In genomic region chr15:83170956-83171659, GRCm38 (mm10) we compare ENCODE assay signal across 8 mouse cellular contexts. TPM values are rescaled to one million over a fixed set of nuclear protein-coding genes. Genes with fewer than 3 reads are reported as not detected.
DNase-seq lines count a peak whose midpoint lies in the region; ATAC-seq lines count a peak whose summit lies in the region.

No protein-coding gene starts in this region.

- 37% methylated on average over 8 of the region's 8 CpGs for WGBS in heart, embryonic 13.5 days
- 36% methylated on average over 8 of the region's 8 CpGs for WGBS in heart, embryonic 14.5 days
- 45% methylated on average over 8 of the region's 8 CpGs for WGBS in liver, embryonic 12.5 days (ENCODE audit: insufficient replicate concordance)
- WGBS in stomach, embryonic 15.5 days: 45% methylated on average over 8 of the region's 8 CpGs

- H3K36me3 ChIP-seq in heart, embryonic 13.5 days: no peaks in the 10 kb centered on the region
- no peaks in the 10 kb centered on the region for H3K36me3 ChIP-seq in heart, embryonic 14.5 days (ENCODE audit: control insufficient read depth, insufficient read depth, low read length)
- H3K36me3 ChIP-seq in liver, embryonic 12.5 days: peaks cover 30% of the 10 kb centered on the region
- H3K36me3 ChIP-seq in stomach, embryonic 15.5 days: no peaks in the 10 kb centered on the region

- no peaks in the 10 kb centered on the region for H3K27me3 ChIP-seq in heart, embryonic 13.5 days (replicated peaks)
- no peaks in the 10 kb centered on the region for H3K27me3 ChIP-seq in heart, embryonic 14.5 days (ENCODE audit: control insufficient read depth, insufficient read depth, low read length)
- H3K27me3 ChIP-seq in liver, embryonic 12.5 days (replicated peaks): no peaks in the 10 kb centered on the region
- H3K27me3 ChIP-seq in stomach, embryonic 15.5 days (replicated peaks): no peaks in the 10 kb centered on the region

- H3K4me2 ChIP-seq in heart, embryonic 13.5 days: peak overlapping the region; percentile 91
- H3K4me2 ChIP-seq in heart, embryonic 14.5 days (ENCODE audit: low read length): peak overlapping the region; percentile 73
- H3K4me2 ChIP-seq in liver, embryonic 12.5 days: peak overlapping the region; percentile 95
- peak overlapping the region; percentile 82 for H3K4me2 ChIP-seq in stomach, embryonic 15.5 days

- peak overlapping the region; percentile 90 for H3K9ac ChIP-seq in heart, embryonic 13.5 days
- peak overlapping the region; percentile 80 for H3K9ac ChIP-seq in heart, embryonic 14.5 days (ENCODE audit: low read length)
- H3K9ac ChIP-seq in liver, embryonic 12.5 days: peak overlapping the region; percentile 97
- H3K9ac ChIP-seq in stomach, embryonic 15.5 days: peak overlapping the region; percentile 74

- no peaks in the 10 kb centered on the region for H3K9me3 ChIP-seq in heart, embryonic 13.5 days
- no peaks in the 10 kb centered on the region for H3K9me3 ChIP-seq in heart, embryonic 14.5 days (ENCODE audit: control insufficient read depth, low read length)
- H3K9me3 ChIP-seq in liver, embryonic 12.5 days (replicated peaks): no peaks in the 10 kb centered on the region
- no peaks in the 10 kb centered on the region for H3K9me3 ChIP-seq in stomach, embryonic 15.5 days

- DNase-seq in heart, adult 8-10 months (ENCODE audit: low spot score): no peak
- DNase-seq in adrenal gland, adult 2 months: peak; percentile 81
- DNase-seq in ovary, postnatal 10 days (ENCODE audit: low spot score): no peak
- DNase-seq in thymus, postnatal 4 days: no peak

- ATAC-seq in heart, embryonic 13.5 days (ENCODE audit: extremely low read depth, insufficient number of reproducible peaks, low FRiP score, low TSS enrichment): no peak
- no peak for ATAC-seq in heart, embryonic 14.5 days (ENCODE audit: insufficient number of reproducible peaks, insufficient read depth, low FRiP score, low read depth)
- ATAC-seq in liver, embryonic 12.5 days: no peak
- no peak for ATAC-seq in stomach, embryonic 15.5 days (ENCODE audit: insufficient read depth, low FRiP score, low read depth)

- peaks cover 50% of the 10 kb centered on the region for H3K4me1 ChIP-seq in heart, embryonic 13.5 days
- peaks cover 26 to 38% of the 10 kb centered on the region in 2 experiments for H3K4me1 ChIP-seq in heart, embryonic 14.5 days (ENCODE audit: control insufficient read depth in 2 of 2, insufficient read depth in 2 of 2, low read length in 2 of 2)
- peaks cover 82% of the 10 kb centered on the region for H3K4me1 ChIP-seq in liver, embryonic 12.5 days
- peaks cover 35% of the 10 kb centered on the region for H3K4me1 ChIP-seq in stomach, embryonic 15.5 days

- H3K27ac ChIP-seq in heart, embryonic 13.5 days (replicated peaks): peak overlapping the region; percentile 88
- H3K27ac ChIP-seq in heart, embryonic 14.5 days (replicated peaks in 1 of 2; ENCODE audit: control insufficient read depth in 1 of 2, insufficient read depth in 1 of 2, low read depth in 2 of 2, low read length in 2 of 2): peak overlapping the region; percentile 18 to 77; a peak in 3 of 4 replicates
- H3K27ac ChIP-seq in liver, embryonic 12.5 days: peak overlapping the region; percentile 95
- peak overlapping the region; percentile 90 for H3K27ac ChIP-seq in stomach, embryonic 15.5 days

- peak overlapping the region; percentile 86 for H3K4me3 ChIP-seq in heart, embryonic 13.5 days
- H3K4me3 ChIP-seq in heart, embryonic 14.5 days (ENCODE audit: control insufficient read depth in 1 of 2, insufficient read depth in 1 of 2, low read depth in 1 of 2, low read length in 2 of 2): peak overlapping the region; percentile 74 to 84
- peak overlapping the region; percentile 94 for H3K4me3 ChIP-seq in liver, embryonic 12.5 days
- peak overlapping the region; percentile 93 for H3K4me3 ChIP-seq in stomach, embryonic 15.5 days (replicated peaks)

RNA-seq across cellular contexts. Expression of gene Cyb5r3, which starts 1.3 kb away (rescaled TPM):
- polyA plus RNA-seq in heart, embryonic 13.5 days (2015; fragmentation: Nextera tagmentation; extraction: Ambion mirVana): 127 and 137 TPM in 2 replicates
- total RNA-seq in heart, adult 8-10 months (2022): 100 to 1,000 TPM in 2 of 4 experiments, 10 to 100 TPM in 2; 81.4 to 113 (median 96.2) TPM
- total RNA-seq in adrenal gland, adult 2 months (2021): 100 to 1,000 TPM; 310 to 426 TPM
- polyA plus RNA-seq in adrenal gland, adult 2 months (2012; rRNA removed): 461 and 645 TPM in 2 replicates
- polyA plus RNA-seq in heart, embryonic 14.5 days (2014; fragmentation: Nextera tagmentation; extraction: Ambion mirVana): 161 and 163 TPM in 2 replicates
- 151 and 172 TPM in 2 replicates for polyA plus RNA-seq in liver, embryonic 12.5 days (2016; fragmentation: Nextera tagmentation; extraction: Ambion mirVana)
- 182 and 210 TPM in 2 replicates for polyA plus RNA-seq in stomach, embryonic 15.5 days (2015; fragmentation: Nextera tagmentation; extraction: Ambion mirVana)

RNA-seq across cellular contexts. Expression of gene Poldip3, which starts 21.9 kb away (rescaled TPM):
- 73.9 and 74.2 TPM in 2 replicates for polyA plus RNA-seq in heart, embryonic 13.5 days (2015; fragmentation: Nextera tagmentation; extraction: Ambion mirVana)
- total RNA-seq in heart, adult 8-10 months (2022): 10 to 100 TPM; 23.5 to 27.1 (median 26.2) TPM
- total RNA-seq in adrenal gland, adult 2 months (2021): 10 to 100 TPM; 89.7 to 96.8 TPM
- 43.0 and 55.4 TPM in 2 replicates for polyA plus RNA-seq in adrenal gland, adult 2 months (2012; rRNA removed)
- polyA plus RNA-seq in heart, embryonic 14.5 days (2014; fragmentation: Nextera tagmentation; extraction: Ambion mirVana): 76.9 and 79.2 TPM in 2 replicates
- polyA plus RNA-seq in liver, embryonic 12.5 days (2016; fragmentation: Nextera tagmentation; extraction: Ambion mirVana): 83.0 and 86.7 TPM in 2 replicates
- polyA plus RNA-seq in stomach, embryonic 15.5 days (2015; fragmentation: Nextera tagmentation; extraction: Ambion mirVana): 112 and 121 TPM in 2 replicates

RNA-seq across cellular contexts. Expression of gene Rrp7a, which starts 48.5 kb away (rescaled TPM):
- polyA plus RNA-seq in heart, embryonic 13.5 days (2015; fragmentation: Nextera tagmentation; extraction: Ambion mirVana): 41.1 and 45.9 TPM in 2 replicates
- 10 to 100 TPM; 38.9 to 42.7 (median 40.5) TPM for total RNA-seq in heart, adult 8-10 months (2022)
- 100 to 1,000 TPM; 123 to 167 TPM for total RNA-seq in adrenal gland, adult 2 months (2021)
- polyA plus RNA-seq in adrenal gland, adult 2 months (2012; rRNA removed): 128 and 179 TPM in 2 replicates
- polyA plus RNA-seq in heart, embryonic 14.5 days (2014; fragmentation: Nextera tagmentation; extraction: Ambion mirVana): 33.7 and 33.9 TPM in 2 replicates
- polyA plus RNA-seq in liver, embryonic 12.5 days (2016; fragmentation: Nextera tagmentation; extraction: Ambion mirVana): 36.5 and 42.3 TPM in 2 replicates
- polyA plus RNA-seq in stomach, embryonic 15.5 days (2015; fragmentation: Nextera tagmentation; extraction: Ambion mirVana): 56.0 and 59.8 TPM in 2 replicates
